Mouse (Mus musculus) CH12.LX (cell line): ENCODE measurements around the gene Tnnt2. TPM values are rescaled to one million over a fixed set of nuclear protein-coding genes. Genes with fewer than 3 reads are reported as not detected.

ENCODE experiments used
- DNase-seq: peaks from one replicate; pipeline ENCODE4 v3.0.0-alpha.2; 2013; ENCODE audit errors: extremely low read depth
- H3K27ac ChIP-seq: 2 replicates; pipeline ENCODE4 v1.5.1; 2012; ENCODE audit warnings: low read depth, mild to moderate bottlenecking, control low read depth, moderate library complexity; ENCODE audit not compliant: insufficient read depth
- H3K27me3 ChIP-seq: replicated peaks from 2 replicates; pipeline ENCODE3; 2012; ENCODE audit warnings: inconsistent platforms
- H3K36me3 ChIP-seq, 2 experiments: replicated peaks in 1 of 2; 2 replicates each; pipeline versions ENCODE3 to v1.6.1; 2012; ENCODE audit warnings: inconsistent platforms in 1 of 2, low read length in 1 of 2, mild to moderate bottlenecking in 1 of 2, mixed read lengths in 1 of 2, moderate library complexity in 1 of 2; ENCODE audit not compliant: control insufficient read depth in 1 of 2, insufficient read depth in 1 of 2
- H3K4me1 ChIP-seq, 2 experiments: 2 replicates each; pipeline ENCODE4 v1.6.1; 2012; ENCODE audit warnings: inconsistent platforms in 1 of 2, moderate library complexity in 1 of 2; ENCODE audit not compliant: insufficient read depth in 2 of 2, control insufficient read depth in 1 of 2
- H3K4me2 ChIP-seq: 2 replicates; pipeline ENCODE4 v1.6.1; 2012; ENCODE audit warnings: low read depth, mild to moderate bottlenecking, control low read depth; ENCODE audit not compliant: poor library complexity, insufficient read depth, severe bottlenecking
- H3K4me3 ChIP-seq, 3 experiments: fragments of 150-350 bp in 1 of 3; sonication (generic) in 1 of 3; replicated peaks in 1 of 3; 2 replicates each; pipeline versions ENCODE3 to v1.5.1; 2011 to 2012; ENCODE audit warnings: low read depth in 2 of 3, low read length in 2 of 3, mild to moderate bottlenecking in 2 of 3, moderate library complexity in 2 of 3, control low read depth in 1 of 3, improper control_type of control experiment in 1 of 3, inconsistent platforms in 1 of 3, mixed read lengths in 1 of 3; ENCODE audit not compliant: poor library complexity in 1 of 3
- H3K79me2 ChIP-seq: replicated peaks from 2 replicates; pipeline ENCODE4 v1.6.1; 2012; ENCODE audit warnings: mild to moderate bottlenecking, moderate library complexity; ENCODE audit not compliant: control insufficient read depth, poor library complexity, insufficient read depth, severe bottlenecking; ENCODE audit errors: extremely low read depth
- H3K9ac ChIP-seq: 2 replicates; pipeline ENCODE4 v1.6.1; 2012; ENCODE audit warnings: low read depth, mild to moderate bottlenecking, control low read depth, moderate library complexity; ENCODE audit not compliant: insufficient read depth
- H3K9me3 ChIP-seq: replicated peaks from 2 replicates; pipeline ENCODE3; 2012; ENCODE audit warnings: low read length, inconsistent platforms, mixed read lengths
- BHLHE40 ChIP-seq: IDR thresholded peaks from 2 replicates; pipeline ENCODE4 v1.6.1; 2011; ENCODE audit warnings: mild to moderate bottlenecking, low read depth, low read length, improper control_type of control experiment
- CTCF ChIP-seq, 2 experiments: IDR thresholded peaks in 1 of 2; conservative IDR thresholded peaks in 1 of 2; 2 replicates each; pipeline ENCODE4 v1.5.1; 2011 to 2012; ENCODE audit warnings: low read depth in 2 of 2, low read length in 2 of 2, improper control_type of control experiment in 1 of 2, inconsistent platforms in 1 of 2, mild to moderate bottlenecking in 1 of 2, moderate library complexity in 1 of 2
- EP300 ChIP-seq: IDR thresholded peaks from 2 replicates; pipeline ENCODE4 v1.6.1; 2011; ENCODE audit warnings: low read length, improper control_type of control experiment
- ETS1 ChIP-seq: conservative IDR thresholded peaks from 2 replicates; pipeline ENCODE4 v1.6.1; 2012; ENCODE audit warnings: low read depth, mild to moderate bottlenecking, inconsistent platforms, low read length, improper control_type of control experiment, moderate library complexity
- IRF4 ChIP-seq: IDR thresholded peaks from 2 replicates; pipeline ENCODE4 v1.6.1; 2014; ENCODE audit warnings: low read depth, mild to moderate bottlenecking, inconsistent platforms, low read length, improper control_type of control experiment
- JUND ChIP-seq: conservative IDR thresholded peaks from 2 replicates; pipeline ENCODE4 v1.6.1; 2011; ENCODE audit warnings: low read depth, low read length, improper control_type of control experiment
- KAT2A ChIP-seq: IDR thresholded peaks from 2 replicates; pipeline ENCODE4 v1.6.1; 2012; ENCODE audit warnings: low read length, improper control_type of control experiment, inconsistent platforms; ENCODE audit not compliant: insufficient replicate concordance
- MAZ ChIP-seq: IDR thresholded peaks from 2 replicates; pipeline ENCODE4 v1.6.1; 2012; ENCODE audit warnings: low read depth, mild to moderate bottlenecking, inconsistent platforms, low read length, improper control_type of control experiment, moderate library complexity
- MEF2A ChIP-seq: IDR thresholded peaks from 2 replicates; pipeline ENCODE4 v1.6.1; 2014; ENCODE audit warnings: low read depth, mild to moderate bottlenecking, inconsistent platforms, low read length, improper control_type of control experiment, borderline replicate concordance
- MYC ChIP-seq: IDR thresholded peaks from 2 replicates; pipeline ENCODE4 v1.6.1; 2011; ENCODE audit warnings: low read depth, mild to moderate bottlenecking, improper control_type of control experiment, low read length
- NELFE ChIP-seq: IDR thresholded peaks from 2 replicates; pipeline ENCODE4 v1.6.1; 2011; ENCODE audit warnings: low read depth, low read length, improper control_type of control experiment
- NRF1 ChIP-seq: IDR thresholded peaks from 2 replicates; pipeline ENCODE4 v1.6.1; 2014; ENCODE audit warnings: low read depth, mild to moderate bottlenecking, inconsistent platforms, low read length, improper control_type of control experiment, moderate library complexity
- PAX5 ChIP-seq: IDR thresholded peaks from 2 replicates; pipeline ENCODE4 v1.6.1; 2012; ENCODE audit warnings: low read length, inconsistent platforms, mixed read lengths
- POLR2A ChIP-seq: IDR thresholded peaks from 2 replicates; pipeline ENCODE4 v1.6.1; 2011; ENCODE audit warnings: low read depth, mild to moderate bottlenecking, improper control_type of control experiment, low read length
- RAD21 ChIP-seq: IDR thresholded peaks from 2 replicates; pipeline ENCODE4 v1.6.1; 2011; ENCODE audit warnings: low read depth, mild to moderate bottlenecking, low read length, improper control_type of control experiment, moderate library complexity
- SIN3A ChIP-seq: IDR thresholded peaks from 2 replicates; pipeline ENCODE4 v1.6.1; 2012; ENCODE audit warnings: low read length, improper control_type of control experiment, inconsistent platforms
- SMC3 ChIP-seq: IDR thresholded peaks from 2 replicates; pipeline ENCODE4 v1.6.1; 2011; ENCODE audit warnings: low read depth, low read length, improper control_type of control experiment
- TCF12 ChIP-seq: IDR thresholded peaks from 2 replicates; pipeline ENCODE4 v1.6.1; 2014; ENCODE audit warnings: low read depth, mild to moderate bottlenecking, inconsistent platforms, low read length, improper control_type of control experiment
- UBTF ChIP-seq: IDR thresholded peaks from 2 replicates; pipeline ENCODE4 v1.6.1; 2012; ENCODE audit warnings: low read depth, mild to moderate bottlenecking, inconsistent platforms, low read length, improper control_type of control experiment, moderate library complexity
- ZC3H11A ChIP-seq: IDR thresholded peaks from 2 replicates; pipeline ENCODE4 v1.6.1; 2012; ENCODE audit warnings: low read depth, mild to moderate bottlenecking, inconsistent platforms, low read length, improper control_type of control experiment
- ZKSCAN1 ChIP-seq: IDR thresholded peaks from 2 replicates; pipeline ENCODE4 v1.6.1; 2012; ENCODE audit warnings: low read depth, inconsistent platforms, low read length, improper control_type of control experiment, borderline replicate concordance
- ZMIZ1 ChIP-seq: IDR thresholded peaks from 2 replicates; pipeline ENCODE4 v1.6.1; 2012; ENCODE audit warnings: low read depth, mild to moderate bottlenecking, inconsistent platforms, low read length, improper control_type of control experiment
- dilution Hi-C: fragments of 300-500 bp; cut with MboI; formaldehyde crosslinking; loops from 2 replicates; pipeline ENCODE4 v1.14.3; 2020; ENCODE audit warnings: low sequenced_read_pairs; ENCODE audit not compliant: extremely low pct_unique_long_range_greater_than_20kb, extremely low pct_ligation_motif_present
- in situ Hi-C: fragments of 300-500 bp; cut with MboI; formaldehyde crosslinking; loops from 3 replicates; pipeline ENCODE4 v1.14.3; 2019; ENCODE audit warnings: low sequenced_read_pairs, low pct_ligation_motif_present, low pct_unique_long_range_greater_than_20kb, mixed read lengths
- polyA plus RNA-seq: library from polyadenylated mRNA; unstranded; fragments of >175 nt; gene quantifications from 2 replicates; pipeline ENCODE4 v1.2.1, GENCODE M21; 2012; ENCODE audit warnings: low read depth; ENCODE audit not compliant: insufficient read length
- total RNA-seq, 2 experiments: library from RNA; depleted of rRNA; stranded (reverse); fragments of 300-350 nt in 1 of 2; fragments of >200 nt in 1 of 2; gene quantifications; 2 replicates each; pipeline ENCODE4 v1.2.3; 2012 to 2014

The Tnnt2 gene
- total and polyA plus RNA-seq, 3 experiments = 3.6 to 31.1 (median 8.6) TPM

DNA sequence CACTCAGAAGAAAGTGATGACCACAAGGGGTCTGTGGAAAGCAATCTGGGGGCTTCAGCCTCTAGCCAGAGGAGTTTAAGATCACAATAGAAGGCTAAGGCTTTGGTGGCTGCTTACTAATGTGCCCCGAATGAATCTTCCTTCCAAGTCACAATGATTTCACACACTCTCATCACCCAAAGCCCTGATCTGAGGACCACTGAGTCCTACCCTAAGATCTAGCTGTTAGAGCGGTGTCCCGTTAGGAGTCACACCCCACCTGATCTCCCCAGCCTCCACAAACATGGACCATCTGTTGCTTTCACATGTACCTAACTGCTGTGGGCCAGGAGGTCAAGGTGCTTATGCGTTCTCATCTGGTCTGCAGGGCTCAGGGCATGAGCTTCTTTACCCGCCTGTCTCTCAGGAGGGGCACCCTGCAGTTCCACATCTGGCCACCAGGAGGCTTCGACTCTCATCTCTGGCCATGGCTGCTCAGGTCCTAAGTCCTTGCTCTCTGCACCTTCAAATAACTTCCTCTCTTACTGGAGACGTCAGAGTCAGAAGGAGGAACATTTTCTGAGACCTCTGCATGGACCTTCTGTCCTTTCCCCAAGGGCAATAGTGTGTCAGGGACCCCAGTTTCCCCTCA, 25.0 kb upstream of the Tnnt2 start:
- Histone ChIP-seq H3K9me3 (no peaks in the 10 kb centered on the region), H3K27me3 (peaks cover 7% of the 10 kb centered on the region), H3K27ac (no peak overlapping the region), H3K4me3 (no peak overlapping the region), H3K4me2 (no peak overlapping the region), H3K9ac (no peak overlapping the region), H3K4me1 (peaks cover 13 to 50% of the 10 kb centered on the region in 2 experiments), H3K36me3 (no peaks in the 10 kb centered on the region), H3K79me2 (no peaks in the 10 kb centered on the region)
- DNase-seq = peak; percentile 80
- TF ChIP-seq ZC3H11A = no peak
- TF ChIP-seq IRF4 = peak; percentile 42; the same call in 1 of the 2 replicates
- peak; percentile 59 for TF ChIP-seq RAD21
- peak; percentile 90 to 99 for TF ChIP-seq CTCF (conservative IDR thresholded peaks at IDR 0.05 in 1 of 2, IDR thresholded peaks at IDR 0.05 in 1 of 2; ENCODE audit: low read depth in 2 of 2, low read length in 2 of 2)
- TF ChIP-seq NELFE = peak; percentile 26; the same call in 1 of the 2 replicates
- no peak for TF ChIP-seq NRF1
- TF ChIP-seq POLR2A = no peak
- peak; percentile 11; the same call in 1 of the 2 replicates for TF ChIP-seq TCF12
- TF ChIP-seq SMC3 = peak; percentile 88
- dilution Hi-C loops = no loop called here
- in situ Hi-C loops = no loop called here

DNA sequence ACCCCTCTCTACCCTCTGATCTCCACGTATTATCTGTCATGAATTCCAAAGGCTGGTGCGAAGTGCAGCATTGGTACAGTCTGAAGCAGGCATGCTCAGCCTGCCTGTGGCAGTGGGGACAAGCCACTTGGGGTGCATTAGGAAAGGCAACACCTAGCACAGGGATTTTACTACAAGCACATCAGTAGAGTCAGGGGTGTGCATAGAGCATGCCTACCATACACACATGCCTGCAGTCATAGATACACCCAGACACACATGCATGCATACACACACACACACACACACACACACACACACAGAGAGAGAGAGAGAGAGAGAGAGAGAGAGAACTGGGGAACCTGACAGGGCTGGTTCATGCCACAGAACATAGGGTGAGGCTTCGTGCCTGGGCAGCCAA, 23.9 kb upstream of the Tnnt2 start:
- no peak for DNase-seq
- in situ Hi-C loops = no loop called here
- H3K4me1 ChIP-seq = peaks cover 13 to 50% of the 10 kb centered on the region in 2 experiments

More for the DNA sequence above, 23.9 kb upstream of the Tnnt2 start:
- Histone ChIP-seq H3K9me3 (no peaks in the 10 kb centered on the region), H3K4me2 (no peak overlapping the region), H3K9ac (no peak overlapping the region), H3K27ac (no peak overlapping the region), H3K27me3 (peaks cover 7% of the 10 kb centered on the region), H3K4me3 (no peak overlapping the region), H3K36me3 (no peaks in the 10 kb centered on the region), H3K79me2 (no peaks in the 10 kb centered on the region)
- TF ChIP-seq SMC3 = no peak
- no peak for TF ChIP-seq ETS1
- no peak for TF ChIP-seq JUND
- TF ChIP-seq ZKSCAN1 = no peak
- TF ChIP-seq SIN3A = no peak
- TF ChIP-seq UBTF = no peak
- no peak for TF ChIP-seq KAT2A
- TF ChIP-seq ZMIZ1 = no peak
- TF ChIP-seq MAZ = no peak
- TF ChIP-seq EP300 = no peak
- TF ChIP-seq PAX5 = no peak
- no peak for TF ChIP-seq RAD21
- TF ChIP-seq MYC = no peak
- no peak for TF ChIP-seq BHLHE40
- no peak for TF ChIP-seq MEF2A
- dilution Hi-C loops = no loop called here
